Mouse (Mus musculus): ENCODE results near the gene Rbbp7. TPM values are rescaled to one million over a fixed set of nuclear protein-coding genes. Genes with fewer than 3 reads are reported as not detected.

The Rbbp7 gene
- polyA plus RNA-seq, 1 experiment from 2014 or later = 537 TPM

Other genes with a start within 250 kb of the Rbbp7 start
- 1.5 and 2.0 TPM in 2 replicates for gene Reps2, start 116.8 kb upstream of the Rbbp7 start, polyA plus RNA-seq (2015; fragmentation: Nextera tagmentation; extraction: Ambion mirVana)
- 16.8 and 17.1 TPM in 2 replicates for gene Txlng, start 69.1 kb downstream of the Rbbp7 start, polyA plus RNA-seq (2015; fragmentation: Nextera tagmentation; extraction: Ambion mirVana)
- 41.4 and 44.1 TPM in 2 replicates for gene Syap1, start 128.0 kb downstream of the Rbbp7 start, polyA plus RNA-seq (2015; fragmentation: Nextera tagmentation; extraction: Ambion mirVana)
- gene Ctps2, start 140.8 kb downstream of the Rbbp7 start, polyA plus RNA-seq (2015; fragmentation: Nextera tagmentation; extraction: Ambion mirVana) = 92.1 and 93.8 TPM in 2 replicates
- gene S100g, start 204.2 kb downstream of the Rbbp7 start, polyA plus RNA-seq (2015; fragmentation: Nextera tagmentation; extraction: Ambion mirVana) = 199 and 288 TPM in 2 replicates